Mouse (Mus musculus) intestine, embryonic 15.5 days (tissue): ENCODE results near the gene Arid1b. TPM values are rescaled to one million over a fixed set of nuclear protein-coding genes. Genes with fewer than 3 reads are reported as not detected.

Experiments
- ATAC-seq: fragments of 200-750 bp; cut with Nextera tagmentation; 2 replicates; pipeline ENCODE4 v1.8.0; 2017; ENCODE audit warnings: moderate TSS enrichment, moderate library complexity
- H3K27ac ChIP-seq: fragments of 300-500 bp; sonication (generic); 2 replicates; pipeline ENCODE4 v1.5.1; 2015; ENCODE audit warnings: mild to moderate bottlenecking, inconsistent platforms
- H3K27me3 ChIP-seq: fragments of 300-500 bp; sonication (generic); replicated peaks from 2 replicates; pipeline ENCODE4 v1.6.1; 2015; ENCODE audit warnings: inconsistent platforms
- H3K36me3 ChIP-seq: fragments of 300-500 bp; sonication (generic); 2 replicates; pipeline ENCODE4 v1.6.1; 2015; ENCODE audit warnings: inconsistent platforms
- H3K4me1 ChIP-seq: fragments of 300-500 bp; sonication (generic); replicated peaks from 2 replicates; pipeline ENCODE4 v1.6.1; 2015; ENCODE audit warnings: inconsistent platforms
- H3K4me2 ChIP-seq: fragments of 300-500 bp; sonication (generic); replicated peaks from 2 replicates; pipeline ENCODE4 v1.6.1; 2015; ENCODE audit warnings: mild to moderate bottlenecking, inconsistent platforms
- H3K4me3 ChIP-seq: fragments of 300-500 bp; sonication (generic); replicated peaks from 2 replicates; pipeline ENCODE4 v1.5.1; 2015; ENCODE audit warnings: inconsistent platforms
- H3K9ac ChIP-seq: fragments of 300-500 bp; sonication (generic); 2 replicates; pipeline ENCODE4 v1.6.1; 2015; ENCODE audit warnings: inconsistent platforms
- H3K9me3 ChIP-seq: fragments of 300-500 bp; sonication (generic); 2 replicates; pipeline ENCODE4 v1.6.1; 2016; ENCODE audit warnings: inconsistent platforms
- WGBS: fragments of 180-500 bp; shearing (Covaris S2); methylation state at CpG from one replicate; pipeline ENCODE4 v1.1.7; 2015; 5-methylcytosine and 5-hydroxymethylcytosine counted together
- polyA plus RNA-seq: library from polyadenylated mRNA; unstranded; fragments of >200 nt; fragmentation: Nextera tagmentation; extraction: Ambion mirVana; gene quantifications from 2 replicates; pipeline ENCODE4 v1.2.1, GENCODE M21; 2015

Gene Arid1b
- polyA plus RNA-seq, 1 experiment from 2014 or later = 9.1 TPM

GRCm38 (mm10) chr17:5137936-5138335 is 143.8 kb downstream of the Arid1b start:
- no peaks in the 10 kb centered on the region for H3K9me3 ChIP-seq
- H3K4me2 ChIP-seq = no peak overlapping the region
- no peak overlapping the region for H3K4me3 ChIP-seq
- H3K36me3 ChIP-seq = no peaks in the 10 kb centered on the region
- 0 out of 2 replicates have a peak, but pooled peaks have one; percentile 6 for ATAC-seq
- H3K9ac ChIP-seq = no peak overlapping the region
- 55% methylated on average over 3 of the region's 3 CpGs for WGBS
- no peak overlapping the region for H3K27ac ChIP-seq
- peaks cover 27% of the 10 kb centered on the region for H3K4me1 ChIP-seq
- H3K27me3 ChIP-seq = no peaks in the 10 kb centered on the region

- Histone ChIP-seq H3K27ac (no peak overlapping the region), H3K27me3 (no peaks in the 10 kb centered on the region), H3K4me2 (0 out of 2 replicates have a peak overlapping the region, but pooled peaks have one; percentile 11), H3K36me3 (no peaks in the 10 kb centered on the region), H3K9ac (no peak overlapping the region), H3K9me3 (no peaks in the 10 kb centered on the region), H3K4me1 (peaks cover 30% of the 10 kb centered on the region), H3K4me3 (no peak overlapping the region)
- 12% methylated on average over 8 of the region's 8 CpGs for WGBS
- peak; percentile 72 for ATAC-seq
Measured at GRCm38 (mm10) chr17:5138641-5139205, 144.6 kb downstream of the Arid1b start.

GRCm38 (mm10) chr17:5139553-5139952 is 145.4 kb downstream of the Arid1b start:
- Histone ChIP-seq H3K4me3 (no peak overlapping the region), H3K27ac (no peak overlapping the region)

GRCm38 (mm10) chr17:5143735-5144439 is 149.8 kb downstream of the Arid1b start:
- 77% methylated on average over 6 of the region's 6 CpGs for WGBS
- Histone ChIP-seq H3K9ac (no peak overlapping the region), H3K9me3 (no peaks in the 10 kb centered on the region), H3K4me3 (no peak overlapping the region), H3K4me1 (peaks cover 16% of the 10 kb centered on the region), H3K27ac (no peak overlapping the region), H3K4me2 (no peak overlapping the region), H3K36me3 (no peaks in the 10 kb centered on the region), H3K27me3 (no peaks in the 10 kb centered on the region)
- ATAC-seq = peak; percentile 41; the same call in 1 of the 2 replicates

More at GRCm38 (mm10) chr17:5139553-5139952, 145.4 kb downstream of the Arid1b start:
- H3K4me1 ChIP-seq = peaks cover 30% of the 10 kb centered on the region
- no peak overlapping the region for H3K4me2 ChIP-seq
- no peak overlapping the region for H3K9ac ChIP-seq
- peak; percentile 19; the same call in 1 of the 2 replicates for ATAC-seq
- WGBS = 29% methylated on average over 8 of the region's 8 CpGs
- no peaks in the 10 kb centered on the region for H3K27me3 ChIP-seq
- H3K9me3 ChIP-seq = no peaks in the 10 kb centered on the region
- no peaks in the 10 kb centered on the region for H3K36me3 ChIP-seq

GRCm38 (mm10) chr17:5150660-5151063 is 156.5 kb downstream of the Arid1b start:
- Histone ChIP-seq H3K4me3 (no peak overlapping the region), H3K36me3 (no peaks in the 10 kb centered on the region), H3K4me2 (no peak overlapping the region), H3K27ac (no peak overlapping the region), H3K9ac (no peak overlapping the region), H3K4me1 (peaks cover 16% of the 10 kb centered on the region), H3K9me3 (no peaks in the 10 kb centered on the region), H3K27me3 (no peaks in the 10 kb centered on the region)
- 40% methylated on average over 7 of the region's 7 CpGs for WGBS
- peak; percentile 88 for ATAC-seq

- Histone ChIP-seq H3K4me1 (peaks cover 16% of the 10 kb centered on the region), H3K27me3 (no peaks in the 10 kb centered on the region), H3K4me3 (no peak overlapping the region), H3K4me2 (no peak overlapping the region), H3K9ac (no peak overlapping the region), H3K27ac (no peak overlapping the region), H3K9me3 (no peaks in the 10 kb centered on the region), H3K36me3 (no peaks in the 10 kb centered on the region)
- WGBS = 76% methylated on average over 11 of the region's 11 CpGs
- no peak for ATAC-seq
Measured at GRCm38 (mm10) chr17:5151852-5152251, 157.7 kb downstream of the Arid1b start.

GRCm38 (mm10) chr17:5153461-5153860 is 159.3 kb downstream of the Arid1b start:
- Histone ChIP-seq H3K36me3 (no peaks in the 10 kb centered on the region), H3K4me3 (no peak overlapping the region), H3K27ac (no peak overlapping the region), H3K4me2 (no peak overlapping the region), H3K9ac (no peak overlapping the region), H3K27me3 (no peaks in the 10 kb centered on the region), H3K4me1 (peaks cover 19% of the 10 kb centered on the region), H3K9me3 (no peaks in the 10 kb centered on the region)
- peak; percentile 79 for ATAC-seq
- WGBS = 57% methylated on average over 2 of the region's 2 CpGs

- Histone ChIP-seq H3K27ac (no peak overlapping the region), H3K4me1 (peaks cover 19% of the 10 kb centered on the region), H3K4me2 (no peak overlapping the region), H3K4me3 (no peak overlapping the region), H3K27me3 (no peaks in the 10 kb centered on the region), H3K9ac (no peak overlapping the region), H3K9me3 (no peaks in the 10 kb centered on the region), H3K36me3 (no peaks in the 10 kb centered on the region)
- 71% methylated on average over 6 of the region's 6 CpGs for WGBS
- no peak for ATAC-seq
Measured at GRCm38 (mm10) chr17:5154322-5154721, 160.2 kb downstream of the Arid1b start.

- 68% methylated on average over 7 of the region's 7 CpGs for WGBS
- Histone ChIP-seq H3K4me1 (peaks cover 19% of the 10 kb centered on the region), H3K27me3 (no peaks in the 10 kb centered on the region), H3K4me3 (no peak overlapping the region), H3K4me2 (no peak overlapping the region), H3K36me3 (no peaks in the 10 kb centered on the region), H3K27ac (no peak overlapping the region), H3K9ac (no peak overlapping the region), H3K9me3 (no peaks in the 10 kb centered on the region)
- no peak for ATAC-seq
Measured at GRCm38 (mm10) chr17:5157609-5158008, 163.5 kb downstream of the Arid1b start.

- Histone ChIP-seq H3K27ac (no peak overlapping the region), H3K9me3 (no peaks in the 10 kb centered on the region), H3K4me2 (no peak overlapping the region), H3K4me1 (peaks cover 20% of the 10 kb centered on the region), H3K4me3 (no peak overlapping the region), H3K27me3 (no peaks in the 10 kb centered on the region), H3K9ac (no peak overlapping the region), H3K36me3 (no peaks in the 10 kb centered on the region)
- ATAC-seq = peak; percentile 52; the same call in 1 of the 2 replicates
- 60% methylated on average over 2 of the region's 2 CpGs for WGBS
Measured at GRCm38 (mm10) chr17:5162525-5162924, 168.4 kb downstream of the Arid1b start.

- ATAC-seq = peak; percentile 51; the same call in 1 of the 2 replicates
- H3K27ac ChIP-seq = no peak overlapping the region
Measured at GRCm38 (mm10) chr17:5163251-5163826, 169.2 kb downstream of the Arid1b start.

GRCm38 (mm10) chr17:5164794-5165193 is 170.7 kb downstream of the Arid1b start:
- H3K27me3 ChIP-seq = no peaks in the 10 kb centered on the region
- no peaks in the 10 kb centered on the region for H3K9me3 ChIP-seq
- ATAC-seq = no peak
- WGBS = 83% methylated on average over 4 of the region's 4 CpGs
- H3K9ac ChIP-seq = no peak overlapping the region
- H3K27ac ChIP-seq = no peak overlapping the region
- H3K36me3 ChIP-seq = no peaks in the 10 kb centered on the region
- peaks cover 21% of the 10 kb centered on the region for H3K4me1 ChIP-seq
- no peak overlapping the region for H3K4me3 ChIP-seq
- no peak overlapping the region for H3K4me2 ChIP-seq

More at GRCm38 (mm10) chr17:5163251-5163826, 169.2 kb downstream of the Arid1b start:
- Histone ChIP-seq H3K4me2 (no peak overlapping the region), H3K9me3 (no peaks in the 10 kb centered on the region), H3K4me3 (no peak overlapping the region), H3K4me1 (peaks cover 21% of the 10 kb centered on the region), H3K9ac (no peak overlapping the region), H3K36me3 (no peaks in the 10 kb centered on the region), H3K27me3 (no peaks in the 10 kb centered on the region)
- 78% methylated on average over 7 of the region's 7 CpGs for WGBS
